Mouse (Mus musculus) bone marrow, adult 2 months (tissue): ENCODE results near the gene Exosc9.

Source experiments
- CTCF ChIP-seq: fragments of 200-500 bp; IDR thresholded peaks from 2 replicates; pipeline ENCODE4 v1.5.1; 2011; ENCODE audit warnings: low read length, control low read depth; ENCODE audit not compliant: control insufficient read depth, insufficient read depth
- POLR2A ChIP-seq: fragments of 200-500 bp; IDR thresholded peaks from 2 replicates; pipeline ENCODE4 v1.6.1; 2011; ENCODE audit warnings: low read depth, mild to moderate bottlenecking, control low read depth, low read length, borderline replicate concordance; ENCODE audit not compliant: control insufficient read depth

GRCm38 (mm10) chr3:36540756-36541155 lies 11.7 kb upstream of the Exosc9 start:
- no peak for TF ChIP-seq CTCF
- TF ChIP-seq POLR2A, result no peak
